Mouse (Mus musculus) lung, embryonic 14.5 days (tissue): ENCODE measurements around the gene Uqcrh. TPM values are rescaled to one million over a fixed set of nuclear protein-coding genes. Genes with fewer than 3 reads are reported as not detected.

Experiments used
- ATAC-seq: fragments of 200-750 bp; cut with Nextera tagmentation; 2 replicates; pipeline ENCODE4 v1.8.0; 2017; ENCODE audit warnings: mild to moderate bottlenecking, moderate TSS enrichment, moderate library complexity; ENCODE audit not compliant: insufficient read depth
- DNase-seq: peaks from one replicate; pipeline ENCODE4 v3.0.0-alpha.2; 2015
- H3K27ac ChIP-seq: fragments of 300-500 bp; sonication (generic); 2 replicates; pipeline ENCODE4 v1.5.1; 2014; ENCODE audit warnings: low read depth, mild to moderate bottlenecking, moderate library complexity
- H3K27me3 ChIP-seq: fragments of 300-500 bp; sonication (generic); 2 replicates; pipeline ENCODE4 v1.6.1; 2014; ENCODE audit warnings: low read length, control low read depth; ENCODE audit not compliant: insufficient read depth
- H3K36me3 ChIP-seq: fragments of 300-500 bp; sonication (generic); 2 replicates; pipeline ENCODE4 v1.6.1; 2014; ENCODE audit warnings: control low read depth; ENCODE audit not compliant: insufficient read depth
- H3K4me1 ChIP-seq: fragments of 300-500 bp; sonication (generic); 2 replicates; pipeline ENCODE4 v1.6.1; 2014; ENCODE audit warnings: antibody characterized with exemption, control low read depth; ENCODE audit not compliant: insufficient read depth
- H3K4me2 ChIP-seq: fragments of 300-500 bp; sonication (generic); 2 replicates; pipeline ENCODE4 v1.6.1; 2014; ENCODE audit warnings: mild to moderate bottlenecking
- H3K4me3 ChIP-seq: fragments of 300-500 bp; sonication (generic); 2 replicates; pipeline ENCODE4 v1.5.1; 2014; ENCODE audit warnings: low read depth, low read length
- H3K9ac ChIP-seq: fragments of 300-500 bp; sonication (generic); 2 replicates; pipeline ENCODE4 v1.6.1; 2014
- H3K9me3 ChIP-seq: fragments of 300-500 bp; sonication (generic); 2 replicates; pipeline ENCODE4 v1.6.1; 2016; ENCODE audit warnings: low read depth, low read length, control low read depth
- CTCF ChIP-seq: IDR thresholded peaks from 2 replicates; pipeline ENCODE4 v1.5.1; 2016; ENCODE audit warnings: antibody characterized with exemption, low read depth
- WGBS: fragments of 180-500 bp; shearing (Covaris S2); extraction: QIAGEN DNeasy Blood & Tissue Kit; methylation state at CpG from one replicate; pipeline ENCODE4 v1.1.7; 2014; 5-methylcytosine and 5-hydroxymethylcytosine counted together
- polyA plus RNA-seq: library from polyadenylated mRNA; unstranded; fragments of >200 nt; fragmentation: Nextera tagmentation; extraction: Ambion mirVana; gene quantifications from 2 replicates; pipeline ENCODE4 v1.2.1, GENCODE M21; 2014

The Uqcrh gene
- 466 and 476 TPM in 2 replicates for polyA plus RNA-seq

DNA sequence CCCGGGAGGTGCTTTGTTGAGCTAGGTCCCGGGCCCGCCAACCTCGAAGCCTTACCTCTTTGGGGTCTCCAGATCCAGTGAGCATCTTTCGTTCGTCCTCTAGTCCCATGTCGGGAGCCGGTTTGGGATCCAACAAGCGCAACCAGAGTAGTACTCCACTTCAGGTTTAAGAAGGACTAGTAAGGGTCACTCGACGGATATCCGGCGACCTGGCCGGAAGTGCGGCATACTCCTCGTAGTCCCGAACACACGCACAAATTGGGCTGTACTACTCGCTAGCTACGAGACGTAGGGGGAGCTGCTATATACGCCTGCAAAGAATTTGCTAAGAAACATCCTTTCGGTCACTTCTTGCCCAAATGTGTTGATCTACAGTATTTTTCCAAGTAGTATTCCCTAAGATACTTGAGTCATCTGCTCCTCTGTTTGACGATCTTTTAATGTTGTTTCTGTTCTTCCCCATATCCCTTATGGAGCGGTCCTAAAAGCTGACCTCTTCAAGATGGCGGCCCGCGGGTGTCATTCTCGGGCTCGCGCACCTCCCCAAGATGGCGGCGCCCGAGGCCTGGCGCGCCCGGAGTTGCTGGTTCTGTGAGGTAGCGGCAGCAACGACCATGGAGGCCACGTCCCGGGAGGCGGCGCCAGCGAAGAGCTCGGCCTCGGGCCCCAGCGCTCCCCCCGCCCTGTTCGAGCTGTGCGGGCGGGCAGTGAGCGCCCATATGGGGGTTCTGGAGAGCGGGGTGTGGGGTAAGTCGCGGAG is at the start of gene Uqcrh, which contains the start of gene Lrrc41:
Gene Uqcrh (minus strand): TSS at position 211 of the 760 bp plus-strand sequence.
Gene Lrrc41 (plus strand): TSS at position 409 of the 760 bp plus-strand sequence.
- under 1% methylated on average over 55 of the region's 55 CpGs for WGBS
- peaks cover 17% of the 10 kb centered on the region for H3K4me1 ChIP-seq

GRCm38 (mm10) chr4:116123602-116124519 is 49.0 kb upstream of the Uqcrh start, which contains the start of the genes Rad54l and Pomgnt1:
Gene Rad54l (minus strand): TSS chr4:116123690.
Gene Pomgnt1 (plus strand): TSS chr4:116123840.
- H3K36me3 ChIP-seq = peaks cover 4% of the 10 kb centered on the region
- H3K27me3 ChIP-seq = no peaks in the 10 kb centered on the region
- no peaks in the 10 kb centered on the region for H3K4me1 ChIP-seq
- WGBS = 5% methylated on average over 24 of the region's 24 CpGs
- peak; percentile 59 for TF ChIP-seq CTCF
- no peaks in the 10 kb centered on the region for H3K9me3 ChIP-seq
- peak; percentile 99 for DNase-seq
- H3K4me3 ChIP-seq = peak within 1 kb of the TSS; percentile 60
- H3K9ac ChIP-seq = peak within 1 kb of the TSS; percentile 60
- peak; percentile 100 for ATAC-seq
- H3K4me2 ChIP-seq = peak within 1 kb of the TSS; percentile 80
- peak within 1 kb of the TSS; percentile 71; the same call in 1 of the 2 replicates for H3K27ac ChIP-seq

More for the DNA sequence above, at the start of gene Uqcrh, which contains the start of gene Lrrc41:
- TF ChIP-seq CTCF = 0 out of 2 replicates have a peak, but pooled peaks have one; percentile 1
- H3K36me3 ChIP-seq = peaks cover 15% of the 10 kb centered on the region; the same call in 1 of the 2 replicates
- no peaks in the 10 kb centered on the region for H3K27me3 ChIP-seq
- peak; percentile 98 for DNase-seq
- H3K9me3 ChIP-seq = no peaks in the 10 kb centered on the region
- H3K4me3 ChIP-seq = peak within 1 kb of the TSS; percentile 97
- peak; percentile 94 for ATAC-seq
- H3K4me2 ChIP-seq = peak within 1 kb of the TSS; percentile 84
- H3K27ac ChIP-seq = peak within 1 kb of the TSS; percentile 97
- peak within 1 kb of the TSS; percentile 98 for H3K9ac ChIP-seq

DNA sequence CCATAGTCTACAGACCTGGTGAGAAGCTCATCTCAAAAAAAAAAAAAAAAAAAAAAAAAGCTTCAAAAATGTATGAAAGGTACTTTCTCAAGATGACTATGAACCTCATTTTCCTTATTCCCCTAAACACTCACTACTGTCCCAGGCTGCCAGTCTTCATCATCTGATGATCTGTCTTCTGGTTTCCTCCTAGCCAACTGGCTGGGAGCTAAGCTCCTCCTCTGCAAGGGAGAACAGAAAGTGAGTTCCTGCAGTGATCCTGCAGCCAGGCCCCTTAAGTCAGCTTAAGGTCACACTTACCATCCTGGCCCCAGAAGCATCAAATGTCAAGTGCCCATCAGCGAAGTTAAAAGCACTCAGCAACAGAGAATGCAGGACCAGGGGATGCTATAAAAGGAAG is 47.9 kb upstream of the Uqcrh start:
- no peaks in the 10 kb centered on the region for H3K9me3 ChIP-seq
- peak overlapping the region; percentile 60 for H3K4me3 ChIP-seq
- no peak for ATAC-seq
- H3K4me2 ChIP-seq = peak overlapping the region; percentile 80
- H3K27me3 ChIP-seq = no peaks in the 10 kb centered on the region
- DNase-seq = no peak
- TF ChIP-seq CTCF = no peak
- peak overlapping the region; percentile 60 for H3K9ac ChIP-seq
- no peaks in the 10 kb centered on the region for H3K4me1 ChIP-seq
- H3K36me3 ChIP-seq = peaks cover 13% of the 10 kb centered on the region
- WGBS = 0% methylated on average over 1 of the region's 1 CpGs
- no peak overlapping the region for H3K27ac ChIP-seq

GRCm38 (mm10) chr4:116111486-116111885 is 36.6 kb upstream of the Uqcrh start:
- Histone ChIP-seq H3K4me1 (no peaks in the 10 kb centered on the region), H3K36me3 (peaks cover 39% of the 10 kb centered on the region; the same call in 1 of the 2 replicates), H3K4me3 (no peak overlapping the region), H3K9me3 (no peaks in the 10 kb centered on the region), H3K4me2 (no peak overlapping the region), H3K9ac (no peak overlapping the region), H3K27me3 (no peaks in the 10 kb centered on the region), H3K27ac (no peak overlapping the region)
- WGBS = 86% methylated on average over 2 of the region's 2 CpGs
- no peak for DNase-seq
- no peak for TF ChIP-seq CTCF
- ATAC-seq = no peak

DNA sequence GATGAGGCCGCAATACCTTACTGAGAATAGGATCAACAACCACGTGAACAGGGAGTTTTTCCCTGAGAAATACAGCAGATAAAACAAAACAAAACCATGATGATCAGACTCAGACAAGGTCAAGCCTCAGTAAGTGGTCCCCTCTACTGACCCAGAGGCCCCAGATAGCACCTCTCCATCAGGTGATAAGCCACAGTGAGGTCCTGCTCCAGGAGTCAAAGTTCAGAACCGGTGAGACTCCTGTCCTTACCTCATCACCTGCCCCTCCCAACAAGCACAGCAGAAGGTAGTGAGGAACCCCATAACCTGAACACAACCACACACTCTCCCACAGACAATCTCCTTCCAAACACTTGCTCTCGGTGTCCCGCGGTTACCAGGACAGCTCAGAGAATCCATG is 35.8 kb upstream of the Uqcrh start:
- no peak for ATAC-seq
- DNase-seq = no peak
- Histone ChIP-seq H3K4me1 (no peaks in the 10 kb centered on the region), H3K4me2 (no peak overlapping the region), H3K9me3 (no peaks in the 10 kb centered on the region), H3K27me3 (no peaks in the 10 kb centered on the region), H3K4me3 (no peak overlapping the region), H3K36me3 (peaks cover 34% of the 10 kb centered on the region; the same call in 1 of the 2 replicates), H3K27ac (no peak overlapping the region), H3K9ac (no peak overlapping the region)
- no peak for TF ChIP-seq CTCF
- WGBS = 87% methylated on average over 6 of the region's 6 CpGs

- TF ChIP-seq CTCF = no peak
These were observed 30.4 kb upstream of the Uqcrh start for GRCm38 (mm10) chr4:116105278-116105677.

More at GRCm38 (mm10) chr4:116105278-116105677, 30.4 kb upstream of the Uqcrh start:
- no peak overlapping the region for H3K27ac ChIP-seq
- H3K4me3 ChIP-seq = no peak overlapping the region
- H3K9ac ChIP-seq = no peak overlapping the region
- H3K9me3 ChIP-seq = no peaks in the 10 kb centered on the region
- peaks cover 49% of the 10 kb centered on the region; the same call in 1 of the 2 replicates for H3K36me3 ChIP-seq
- WGBS = 91% methylated on average over 5 of the region's 5 CpGs
- ATAC-seq (no peak), DNase-seq (no peak)
- no peaks in the 10 kb centered on the region for H3K27me3 ChIP-seq
- no peak overlapping the region for H3K4me2 ChIP-seq
- no peaks in the 10 kb centered on the region for H3K4me1 ChIP-seq
